Mouse (Mus musculus) embryo, embryonic 11.5 days (tissue): ENCODE measurements around the gene Gm6583.
"Not testable (repeated sequence)": the region's sequence is repeated elsewhere in the genome, so short reads cannot be mapped to it uniquely, and the experiment has no call there.

ENCODE experiments used
- DNase-seq: peaks from one replicate; pipeline ENCODE4 v3.0.0-alpha.2; 2012; ENCODE audit warnings: low read depth, low spot score

Gene Gm6583

DNA sequence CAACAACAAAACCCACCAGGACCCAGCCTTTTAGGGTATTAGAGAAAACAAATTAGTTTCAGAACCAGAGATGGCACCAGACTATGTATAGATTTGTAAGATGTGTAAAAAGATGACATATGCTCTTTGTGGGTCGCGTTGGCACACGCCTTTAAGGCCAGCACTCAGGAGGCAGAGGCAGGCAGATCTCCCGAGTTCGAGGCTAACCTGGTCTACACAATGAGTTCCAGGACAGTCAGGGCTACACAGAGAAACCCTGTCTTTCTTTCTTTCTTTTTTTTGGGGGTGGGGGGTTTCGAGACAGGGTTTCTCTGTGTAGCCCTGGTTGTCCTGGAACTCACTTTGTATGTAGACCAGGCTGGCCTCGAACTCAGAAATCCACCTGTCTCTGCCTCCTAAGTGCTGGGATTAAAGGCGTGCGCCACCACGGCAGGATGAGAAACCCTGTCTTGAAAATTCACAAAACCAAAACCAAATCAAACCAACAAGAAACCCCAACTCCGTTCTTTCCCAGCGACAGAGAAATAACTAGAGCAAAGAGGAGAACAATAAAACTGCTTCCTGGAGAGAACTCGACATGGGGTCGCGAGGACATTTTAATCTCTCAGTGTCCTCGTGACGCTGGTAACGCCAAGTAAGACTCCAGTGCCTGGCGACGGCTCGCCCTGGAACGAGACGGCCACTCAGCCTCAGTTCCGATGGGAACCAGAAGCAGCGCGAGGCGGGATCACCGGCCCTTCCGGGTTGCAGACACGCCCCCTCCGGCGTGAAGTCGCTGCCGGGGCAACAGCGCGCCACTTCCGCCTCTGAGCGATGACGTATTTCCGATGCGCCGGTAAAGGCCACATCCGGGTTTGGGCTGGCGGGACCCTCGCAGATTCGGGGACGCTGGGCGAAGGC, 30.0 kb downstream of the Gm6583 start, which contains the start of gene Tfip11:
Tfip11 (plus strand) TSS at position 813 of the 900 bp plus-strand sequence.
- DNase-seq: peak; percentile 94

DNA sequence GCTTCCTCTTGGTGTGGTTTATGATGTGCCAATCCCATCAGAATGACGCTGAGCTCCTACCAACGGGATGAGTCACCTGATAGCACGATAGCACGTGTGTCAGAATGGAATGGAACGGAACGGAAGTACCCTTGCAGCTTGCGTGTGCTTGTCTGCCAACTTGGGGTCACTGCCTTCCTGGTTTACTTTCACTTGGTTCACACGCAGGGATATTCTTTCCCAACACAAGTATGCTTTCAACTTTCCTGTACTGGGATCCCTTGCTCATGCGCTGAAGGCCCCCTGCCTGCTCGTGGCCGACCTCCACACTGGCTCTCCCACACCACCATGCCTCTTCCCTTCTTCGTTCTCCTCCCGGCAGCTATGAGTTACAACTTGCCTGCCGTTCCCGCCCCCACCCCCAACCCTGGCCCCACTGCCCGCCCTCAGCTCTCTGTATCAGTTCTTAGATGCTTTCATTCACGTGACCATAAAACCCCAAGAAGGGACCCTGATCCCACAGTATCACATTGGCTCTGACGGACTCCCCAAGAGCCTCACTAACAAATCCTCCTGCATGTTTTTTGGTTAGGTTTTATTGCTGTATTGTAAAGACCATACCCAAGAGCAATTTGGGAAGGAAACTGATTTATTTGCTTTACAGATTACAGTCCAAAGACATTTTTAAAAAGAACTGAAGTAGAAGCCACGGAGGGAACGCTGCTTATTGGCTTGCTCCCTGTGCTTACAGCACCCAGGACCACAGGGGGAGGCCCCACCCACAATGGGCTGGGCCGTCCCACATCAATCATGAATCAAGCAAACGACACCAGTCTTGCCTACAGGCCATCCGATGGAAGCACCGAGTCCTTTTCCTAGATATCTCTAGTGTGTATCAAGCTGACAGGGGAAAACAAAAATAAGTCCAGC, 30.9 kb downstream of the Gm6583 start:
- DNase-seq: peak; percentile 35

- no peak for DNase-seq
Measured at GRCm38 (mm10) chr5:112323246-112323645, 32.6 kb downstream of the Gm6583 start.

GRCm38 (mm10) chr5:112321376-112321775, 34.5 kb downstream of the Gm6583 start:
- no peak for DNase-seq

DNA sequence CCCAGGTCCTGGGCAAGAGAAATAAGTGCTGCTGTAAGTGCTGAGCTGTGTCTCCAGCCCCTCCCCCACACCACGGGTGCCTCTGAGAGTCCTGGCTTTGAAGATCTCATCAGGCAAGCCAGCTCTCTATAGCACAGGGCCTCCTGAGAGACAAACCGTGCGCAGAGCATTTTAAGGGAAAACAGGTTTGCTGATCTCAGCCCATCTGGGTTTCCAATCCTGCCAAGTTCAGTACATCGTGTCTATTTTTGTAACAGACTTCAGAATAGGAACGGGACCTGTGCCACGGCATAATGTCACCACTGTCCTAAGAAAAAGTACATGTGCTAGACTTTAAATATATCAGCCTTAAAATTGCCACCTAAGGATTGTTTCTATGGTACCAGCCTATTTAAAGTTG, 34.9 kb downstream of the Gm6583 start:
- DNase-seq: no peak

GRCm38 (mm10) chr5:112320379-112320778, 35.5 kb downstream of the Gm6583 start:
- no peak for DNase-seq

GRCm38 (mm10) chr5:112319343-112319742, 36.5 kb downstream of the Gm6583 start:
- not testable (repeated sequence) for DNase-seq

- no peak for DNase-seq
Measured at GRCm38 (mm10) chr5:112317328-112317727, 38.5 kb downstream of the Gm6583 start.

DNA sequence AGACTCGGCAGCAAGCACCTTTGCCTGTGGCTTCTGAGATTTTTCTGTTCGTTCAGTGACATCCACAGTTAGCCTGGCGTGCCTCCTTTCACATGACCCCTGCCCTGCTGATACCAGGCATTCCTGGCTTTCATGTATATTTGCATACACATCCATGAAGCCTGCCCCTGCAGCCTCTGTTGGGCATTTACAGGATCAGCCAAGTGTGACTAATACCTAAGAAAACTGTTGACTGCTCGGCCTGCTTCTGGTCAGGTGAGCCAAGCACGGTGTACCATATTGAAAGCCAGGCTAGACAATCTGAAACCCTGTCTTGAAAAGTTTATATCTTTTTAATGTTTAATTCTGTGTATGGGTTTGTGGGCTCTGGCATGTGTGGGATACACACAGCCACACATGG, 39.4 kb downstream of the Gm6583 start:
- DNase-seq: no peak

DNA sequence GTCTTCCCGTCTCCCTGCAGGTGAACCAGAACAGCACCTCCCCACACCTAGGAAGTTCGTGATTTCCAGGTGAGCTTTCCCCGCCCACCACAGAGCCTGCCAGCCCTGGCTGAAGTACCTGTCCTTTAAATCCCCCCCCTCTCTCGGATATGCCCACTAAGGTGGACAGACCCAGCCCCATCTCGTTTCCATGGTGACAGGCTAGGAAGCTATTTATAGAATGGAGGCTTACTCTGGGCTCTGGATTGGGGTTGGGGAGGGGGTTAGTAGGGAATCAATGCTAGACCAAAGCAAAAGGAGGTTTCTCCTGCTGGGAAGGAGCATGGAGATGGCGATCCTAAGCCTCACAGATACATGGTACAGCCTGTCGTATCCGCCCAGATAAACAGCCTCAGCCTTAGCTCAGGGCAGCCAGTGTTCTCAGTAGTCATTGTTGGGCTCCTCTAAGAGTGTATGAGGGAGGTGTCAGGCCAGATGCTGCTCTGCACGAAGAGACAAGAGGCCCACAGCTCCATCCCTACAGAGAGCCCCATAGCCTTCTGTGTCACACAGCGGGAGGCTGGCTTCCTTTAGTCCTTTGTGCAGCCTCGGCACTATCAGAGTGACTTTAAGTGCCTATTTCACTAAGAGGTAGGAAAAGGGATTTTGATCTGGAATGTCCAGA, 42.5 kb downstream of the Gm6583 start:
- DNase-seq: no peak

GRCm38 (mm10) chr5:112305842-112306241, 50.0 kb downstream of the Gm6583 start:
- DNase-seq: no peak
